Mouse (Mus musculus) central nervous system, embryonic 14 days (tissue): ENCODE data around the gene Olfr106-ps. TPM values are rescaled to one million over a fixed set of nuclear protein-coding genes. Genes with fewer than 3 reads are reported as not detected.

ENCODE experiments used
- polyA plus RNA-seq: library from polyadenylated mRNA; depleted of rRNA; stranded (reverse); fragments of >200 nt; gene quantifications from 2 replicates; pipeline ENCODE4 v1.2.3, GENCODE M21; 2012; rRNA removed

The Olfr106-ps gene
- polyA plus RNA-seq: not detected in 2 replicates

DNA sequence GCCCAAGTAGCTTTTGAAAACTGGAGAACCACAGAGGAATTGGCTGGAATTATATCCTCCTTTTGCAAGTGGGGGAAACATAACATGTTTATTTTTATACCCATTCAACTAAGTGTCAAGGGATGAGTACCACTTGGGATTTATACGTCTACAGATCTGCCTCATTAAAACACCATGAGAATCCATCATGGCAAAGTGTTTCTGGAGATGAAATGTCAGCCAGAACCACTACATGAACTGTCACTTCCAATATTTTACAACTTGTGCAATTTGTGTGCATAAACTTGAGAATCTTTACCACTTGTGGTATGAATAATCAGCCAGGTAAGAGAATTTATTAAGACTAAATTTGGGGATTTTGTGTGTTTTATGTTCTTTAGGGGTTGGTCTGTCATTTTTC lies at the start of gene Olfr106-ps:
TSS of gene Olfr106-ps (plus strand) at position 301 of the 400 bp plus-strand sequence.

DNA sequence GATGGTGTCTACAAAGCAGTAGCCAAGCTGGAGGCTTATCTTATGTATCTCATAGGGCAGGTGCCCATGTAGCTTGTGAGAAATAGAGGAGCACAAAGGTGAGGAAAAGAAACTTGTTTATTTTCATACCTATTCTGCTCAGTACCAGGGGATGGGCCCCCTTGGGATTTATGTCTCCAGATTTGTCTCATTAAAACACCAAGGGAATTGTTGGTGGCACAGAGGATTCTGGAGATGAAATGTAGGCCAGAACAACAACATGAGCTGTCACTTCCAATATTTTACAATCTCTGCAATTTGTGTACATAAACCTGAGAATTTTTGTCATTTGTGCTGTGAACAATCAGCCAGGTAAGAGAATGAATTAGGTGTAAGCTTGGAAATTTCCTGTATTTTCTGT lies 30.9 kb upstream of the Olfr106-ps start, which contains the start of gene Olfr104-ps:
TSS of gene Olfr104-ps (plus strand) at position 301 of the 400 bp plus-strand sequence.

DNA sequence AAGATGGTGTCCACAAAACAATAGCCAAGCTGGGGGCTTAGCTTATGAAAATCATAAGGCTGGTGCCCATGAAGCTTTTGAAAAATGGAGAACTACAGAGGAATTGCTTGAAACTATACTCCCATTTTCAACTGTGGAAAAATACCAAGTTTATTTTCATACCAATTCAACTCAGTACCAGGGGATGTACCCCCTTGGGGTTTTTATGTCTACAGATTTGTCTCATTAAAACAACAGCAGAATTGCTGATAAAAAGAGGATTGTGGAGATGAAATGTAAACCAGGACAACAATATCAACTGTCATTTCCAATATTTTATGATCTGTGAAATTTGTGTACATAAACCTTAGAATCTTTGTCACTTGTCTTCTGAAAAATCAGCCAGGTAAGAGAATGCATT lies 11.5 kb upstream of the Olfr106-ps start, which contains the start of gene Olfr105-ps:
TSS of gene Olfr105-ps (plus strand) at position 301 of the 400 bp plus-strand sequence.

DNA sequence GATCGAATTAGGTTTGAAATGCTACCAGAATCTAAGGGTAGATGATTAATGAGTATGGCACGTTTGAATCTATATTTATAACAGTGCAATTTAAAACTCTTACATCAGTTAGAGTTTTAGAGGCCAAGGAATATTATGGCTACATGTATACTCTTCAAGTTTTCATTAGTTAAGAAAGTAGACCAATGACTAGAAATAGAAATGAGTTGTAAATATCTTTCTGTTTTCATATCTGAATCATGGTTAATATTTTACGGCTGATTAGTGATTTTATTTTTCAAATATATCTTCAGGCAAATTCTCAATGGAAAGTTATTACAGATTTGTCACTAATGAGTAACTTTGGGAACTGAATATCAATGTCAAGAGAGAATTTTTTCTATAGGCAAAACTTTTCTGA lies 8.7 kb downstream of the Olfr106-ps start, which contains the start of gene Olfr107:
TSS of gene Olfr107 (plus strand) at position 301 of the 400 bp plus-strand sequence.

DNA sequence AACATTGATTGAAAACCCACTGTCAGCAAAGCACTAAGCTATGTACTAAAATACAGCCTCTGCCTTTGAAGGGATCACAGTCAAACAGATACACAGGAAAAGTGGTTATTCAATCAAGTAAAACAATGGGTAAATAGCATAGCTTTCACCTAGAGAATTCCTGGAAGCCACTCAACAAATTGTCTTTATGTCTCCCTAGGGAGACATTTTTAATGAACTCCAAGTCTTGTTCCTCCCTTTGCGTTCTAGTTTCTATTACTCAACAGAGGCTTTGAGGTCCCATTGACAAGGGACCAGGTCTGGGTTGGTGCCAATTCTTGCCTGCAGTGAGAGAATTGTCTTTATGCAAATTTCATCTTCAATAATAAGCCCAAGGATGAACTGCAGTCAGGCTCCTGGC lies 55.0 kb downstream of the Olfr106-ps start, which contains the start of gene Olfr108:
TSS of gene Olfr108 (plus strand) at position 301 of the 400 bp plus-strand sequence.

Other genes starting within 250 kb of the Olfr106-ps start
- not detected in 2 replicates for gene Olfr93, start 228.9 kb upstream of the Olfr106-ps start, polyA plus RNA-seq
- gene Ubd, start 196.5 kb upstream of the Olfr106-ps start, polyA plus RNA-seq: 0.15 and 0.41 TPM in 2 replicates
- 0.04 TPM in 1 of 2 replicates, not detected in the other for gene Olfr94, start 189.4 kb upstream of the Olfr106-ps start, polyA plus RNA-seq
- gene Olfr95, start 177.3 kb upstream of the Olfr106-ps start, polyA plus RNA-seq: 0.01 TPM in 1 of 2 replicates, not detected in the other
- gene Olfr96, start 170.2 kb upstream of the Olfr106-ps start, polyA plus RNA-seq: not detected in 2 replicates
- gene Olfr97, start 153.1 kb upstream of the Olfr106-ps start, polyA plus RNA-seq: not detected in 2 replicates
- not detected in 2 replicates for gene Olfr98, start 126.6 kb upstream of the Olfr106-ps start, polyA plus RNA-seq
- 0.74 and 0.78 TPM in 2 replicates for gene H2-M3, start 120.2 kb upstream of the Olfr106-ps start, polyA plus RNA-seq
- gene Olfr99, start 106.9 kb upstream of the Olfr106-ps start, polyA plus RNA-seq: not detected in 2 replicates
- gene Olfr101, start 86.1 kb upstream of the Olfr106-ps start, polyA plus RNA-seq: not detected in 2 replicates
- not detected in 2 replicates for gene Olfr102, start 73.3 kb upstream of the Olfr106-ps start, polyA plus RNA-seq
- gene Olfr103, start 50.7 kb upstream of the Olfr106-ps start, polyA plus RNA-seq: not detected in 2 replicates
- not detected in 2 replicates for gene Olfr104-ps, start 30.8 kb upstream of the Olfr106-ps start, polyA plus RNA-seq
- gene Olfr105-ps, start 11.4 kb upstream of the Olfr106-ps start, polyA plus RNA-seq: not detected in 2 replicates
- gene Olfr107, start 8.8 kb downstream of the Olfr106-ps start, polyA plus RNA-seq: not detected in 2 replicates
- not detected in 2 replicates for gene Olfr108, start 55.1 kb downstream of the Olfr106-ps start, polyA plus RNA-seq
- gene Olfr109, start 68.5 kb downstream of the Olfr106-ps start, polyA plus RNA-seq: not detected in 2 replicates
- gene H2-M2, start 93.2 kb downstream of the Olfr106-ps start, polyA plus RNA-seq: not detected in 2 replicates
- gene Olfr110, start 102.1 kb downstream of the Olfr106-ps start, polyA plus RNA-seq: 0.02 TPM in 1 of 2 replicates, not detected in the other
- gene Olfr111, start 117.6 kb downstream of the Olfr106-ps start, polyA plus RNA-seq: 0.05 and 0.14 TPM in 2 replicates
- not detected in 2 replicates for gene Olfr112, start 179.1 kb downstream of the Olfr106-ps start, polyA plus RNA-seq
- not detected in 2 replicates for gene Olfr113, start 187.3 kb downstream of the Olfr106-ps start, polyA plus RNA-seq
- gene Olfr114, start 202.3 kb downstream of the Olfr106-ps start, polyA plus RNA-seq: not detected in 2 replicates
- gene Olfr115, start 236.7 kb downstream of the Olfr106-ps start, polyA plus RNA-seq: not detected in 2 replicates
- gene Olfr116, start 236.8 kb downstream of the Olfr106-ps start, polyA plus RNA-seq: not detected in 2 replicates